Mouse (Mus musculus) hindbrain, embryonic 16.5 days (tissue): ENCODE results near the gene Ftl1. TPM values are rescaled to one million over a fixed set of nuclear protein-coding genes. Genes with fewer than 3 reads are reported as not detected.
"Not testable (repeated sequence)": the region's sequence is repeated elsewhere in the genome, so short reads cannot be mapped to it uniquely, and the experiment has no call there.

Source experiments
- ATAC-seq: fragments of 200-750 bp; cut with Nextera tagmentation; 2 replicates; pipeline ENCODE4 v1.8.0; 2017; ENCODE audit warnings: moderate TSS enrichment, moderate library complexity
- H3K27ac ChIP-seq: fragments of 300-500 bp; sonication (generic); 2 replicates; pipeline ENCODE4 v1.5.1; 2014; ENCODE audit warnings: low read depth, mild to moderate bottlenecking, control low read depth, low read length, moderate library complexity
- H3K27me3 ChIP-seq: fragments of 300-500 bp; sonication (generic); replicated peaks from 2 replicates; pipeline ENCODE4 v1.6.1; 2014; ENCODE audit warnings: low read length; ENCODE audit not compliant: control insufficient read depth, insufficient read depth
- H3K36me3 ChIP-seq: fragments of 300-500 bp; sonication (generic); 2 replicates; pipeline ENCODE4 v1.6.1; 2014; ENCODE audit warnings: mild to moderate bottlenecking, low read length, moderate library complexity, mixed read lengths; ENCODE audit not compliant: control insufficient read depth, insufficient read depth
- H3K4me1 ChIP-seq: fragments of 300-500 bp; sonication (generic); 2 replicates; pipeline ENCODE4 v1.6.1; 2014; ENCODE audit warnings: low read depth, low read length; ENCODE audit not compliant: control insufficient read depth, insufficient read depth
- H3K4me2 ChIP-seq: fragments of 300-500 bp; sonication (generic); 2 replicates; pipeline ENCODE4 v1.6.1; 2014; ENCODE audit warnings: mild to moderate bottlenecking, low read length, control low read depth, moderate library complexity
- H3K4me3 ChIP-seq: fragments of 300-500 bp; sonication (generic); 2 replicates; pipeline ENCODE4 v1.5.1; 2014; ENCODE audit warnings: mild to moderate bottlenecking, low read length, control low read depth, moderate library complexity
- H3K9ac ChIP-seq: fragments of 300-500 bp; sonication (generic); 2 replicates; pipeline ENCODE4 v1.6.1; 2014; ENCODE audit warnings: low read depth, mild to moderate bottlenecking, control low read depth, low read length, moderate library complexity
- H3K9me3 ChIP-seq: fragments of 300-500 bp; sonication (generic); 2 replicates; pipeline ENCODE4 v1.6.1; 2014; ENCODE audit warnings: mild to moderate bottlenecking, low read length, moderate library complexity; ENCODE audit not compliant: control insufficient read depth
- WGBS: fragments of 180-500 bp; shearing (Covaris S2); extraction: QIAGEN DNeasy Blood & Tissue Kit; methylation state at CpG from one replicate; pipeline ENCODE4 v1.1.7; 2014; 5-methylcytosine and 5-hydroxymethylcytosine counted together
- polyA plus RNA-seq: library from polyadenylated mRNA; unstranded; fragments of >200 nt; fragmentation: Nextera tagmentation; extraction: Ambion mirVana; gene quantifications from 2 replicates; pipeline ENCODE4 v1.2.1, GENCODE M21; 2015

Ftl1 gene
- polyA plus RNA-seq, 1 experiment from 2014 or later = 5,303 TPM

GRCm38 (mm10) chr7:45465112-45465511 is 5.4 kb upstream of the Ftl1 start:
- H3K36me3 ChIP-seq = peaks cover 4% of the 10 kb centered on the region
- WGBS = 93% methylated on average over 12 of the region's 12 CpGs
- no peak overlapping the region for H3K9ac ChIP-seq
- no peak overlapping the region; the same call in 1 of the 2 replicates for H3K4me2 ChIP-seq
- no peak overlapping the region for H3K4me3 ChIP-seq
- ATAC-seq = no peak
- H3K9me3 ChIP-seq = no peaks in the 10 kb centered on the region
- H3K27ac ChIP-seq = no peak overlapping the region
- H3K27me3 ChIP-seq = no peaks in the 10 kb centered on the region
- H3K4me1 ChIP-seq = peaks cover 27% of the 10 kb centered on the region

GRCm38 (mm10) chr7:45463987-45464778 is 4.5 kb upstream of the Ftl1 start:
- H3K4me1 ChIP-seq = peaks cover 28% of the 10 kb centered on the region
- 95% methylated on average over 7 of the region's 7 CpGs for WGBS
- no peaks in the 10 kb centered on the region for H3K9me3 ChIP-seq
- no peak overlapping the region for H3K4me3 ChIP-seq
- no peaks in the 10 kb centered on the region for H3K27me3 ChIP-seq
- H3K4me2 ChIP-seq = no peak overlapping the region
- H3K9ac ChIP-seq = no peak overlapping the region
- no peak overlapping the region for H3K27ac ChIP-seq
- peaks cover 4% of the 10 kb centered on the region for H3K36me3 ChIP-seq
- no peak for ATAC-seq

- H3K4me2 ChIP-seq, ATAC-seq, H3K4me3 ChIP-seq, H3K27ac ChIP-seq, H3K27me3 ChIP-seq, H3K36me3 ChIP-seq, H3K9me3 ChIP-seq, H3K9ac ChIP-seq: not testable (repeated sequence)
- 80% methylated on average over 4 of the region's 4 CpGs for WGBS
- peaks cover 32% of the 10 kb centered on the region for H3K4me1 ChIP-seq
Measured at GRCm38 (mm10) chr7:45462868-45463267, 3.2 kb upstream of the Ftl1 start.

DNA sequence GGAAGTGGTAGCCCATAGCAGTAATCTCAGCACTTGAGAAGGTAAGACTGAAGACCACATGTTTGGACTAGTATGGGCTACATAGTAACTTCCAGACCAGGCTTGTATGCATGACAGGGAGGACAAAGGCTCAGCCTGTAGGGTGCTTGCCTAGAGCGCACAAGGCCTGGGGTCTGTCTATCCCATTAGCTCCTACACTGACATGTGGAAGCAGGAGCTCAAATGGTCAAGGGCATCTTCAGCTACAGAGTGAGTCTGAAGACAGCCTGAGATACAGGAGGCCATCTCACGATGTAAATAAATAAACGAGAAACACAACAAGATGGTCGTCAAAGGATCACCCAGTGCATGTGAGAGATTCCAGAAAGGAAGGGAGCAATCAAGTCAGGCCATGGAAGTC is 2.6 kb upstream of the Ftl1 start:
- Histone ChIP-seq H3K4me3 (no peak overlapping the region), H3K36me3 (peaks cover 4% of the 10 kb centered on the region), H3K9me3 (no peaks in the 10 kb centered on the region), H3K4me2 (no peak overlapping the region), H3K9ac (no peak overlapping the region), H3K4me1 (peaks cover 37% of the 10 kb centered on the region), H3K27ac (no peak overlapping the region), H3K27me3 (no peaks in the 10 kb centered on the region)
- WGBS = 94% methylated on average over 4 of the region's 4 CpGs
- ATAC-seq = no peak

- no peaks in the 10 kb centered on the region for H3K9me3 ChIP-seq
- WGBS = 94% methylated on average over 4 of the region's 4 CpGs
- H3K4me3 ChIP-seq = no peak overlapping the region
- H3K9ac ChIP-seq = no peak overlapping the region
- ATAC-seq = no peak
- no peaks in the 10 kb centered on the region for H3K27me3 ChIP-seq
- peaks cover 4% of the 10 kb centered on the region for H3K36me3 ChIP-seq
- H3K4me2 ChIP-seq = no peak overlapping the region
- peaks cover 39% of the 10 kb centered on the region for H3K4me1 ChIP-seq
- H3K27ac ChIP-seq = no peak overlapping the region
Measured at GRCm38 (mm10) chr7:45461781-45462180, 2.1 kb upstream of the Ftl1 start.

DNA sequence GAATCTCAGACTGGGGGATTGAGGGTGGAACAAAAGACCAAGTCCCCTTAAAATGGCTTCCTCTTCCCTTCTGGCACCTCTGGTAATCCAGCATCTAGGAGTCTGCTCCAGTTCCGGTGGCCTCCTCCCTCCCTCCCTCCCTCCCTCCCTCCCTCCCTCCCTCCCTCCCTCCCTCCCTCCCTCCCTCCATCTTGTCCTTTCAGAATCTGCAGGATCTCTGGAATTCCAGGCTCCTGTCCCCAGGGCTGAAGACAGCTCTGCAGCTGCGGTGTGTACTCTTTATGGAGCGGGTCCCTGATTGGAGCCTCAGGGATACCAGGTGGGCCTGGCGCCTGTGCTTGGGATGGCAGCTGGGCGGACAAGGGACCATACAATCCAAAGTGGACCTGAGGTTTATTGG is 1.6 kb upstream of the Ftl1 start:
- Histone ChIP-seq H3K4me2 (no peak overlapping the region), H3K27me3 (no peaks in the 10 kb centered on the region), H3K27ac (peak overlapping the region; percentile 78), H3K9ac (no peak overlapping the region), H3K9me3 (no peaks in the 10 kb centered on the region), H3K4me1 (peaks cover 44% of the 10 kb centered on the region), H3K4me3 (no peak overlapping the region), H3K36me3 (peaks cover 4% of the 10 kb centered on the region)
- WGBS = 62% methylated on average over 4 of the region's 5 CpGs
- no peak for ATAC-seq

DNA sequence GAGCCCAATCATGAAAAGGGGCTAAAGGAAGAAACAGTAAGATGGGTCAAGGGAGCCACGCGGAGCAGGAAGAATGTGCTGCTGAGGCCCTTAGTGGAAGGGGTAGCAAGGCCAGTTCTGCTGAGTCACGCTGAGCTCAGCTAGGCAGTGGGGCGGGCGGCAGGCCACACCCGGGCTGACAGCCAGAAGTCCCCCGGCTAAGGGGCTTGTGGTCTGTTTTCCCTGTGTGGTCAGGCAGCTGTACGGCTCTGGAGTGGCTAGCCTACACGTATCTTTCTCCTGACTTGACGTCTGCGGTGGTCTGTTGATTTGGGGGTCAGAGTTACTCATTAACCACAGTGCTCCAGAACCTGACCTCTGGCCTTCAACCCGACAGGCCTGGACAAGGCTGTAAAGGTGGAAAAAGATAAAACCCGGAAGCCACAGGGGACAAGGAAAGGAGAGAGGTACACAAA is 1.2 kb upstream of the Ftl1 start:
- no peak overlapping the region for H3K4me3 ChIP-seq
- peak overlapping the region; percentile 10; the same call in 1 of the 2 replicates for H3K4me2 ChIP-seq
- WGBS = 21% methylated on average over 13 of the region's 13 CpGs
- peaks cover 44% of the 10 kb centered on the region for H3K4me1 ChIP-seq
- peak overlapping the region; percentile 78 for H3K27ac ChIP-seq
- ATAC-seq = no peak
- no peaks in the 10 kb centered on the region for H3K27me3 ChIP-seq
- no peak overlapping the region for H3K9ac ChIP-seq
- no peaks in the 10 kb centered on the region for H3K9me3 ChIP-seq
- peaks cover 4% of the 10 kb centered on the region for H3K36me3 ChIP-seq

GRCm38 (mm10) chr7:45460377-45460776 is 693 bp upstream of the Ftl1 start:
- no peak overlapping the region for H3K9ac ChIP-seq
- peak overlapping the region; percentile 60; the same call in 1 of the 2 replicates for H3K4me3 ChIP-seq
- H3K27ac ChIP-seq = peak overlapping the region; percentile 78
- H3K27me3 ChIP-seq = no peaks in the 10 kb centered on the region
- no peak for ATAC-seq
- H3K4me2 ChIP-seq = peak overlapping the region; percentile 53
- peaks cover 4% of the 10 kb centered on the region for H3K36me3 ChIP-seq
- H3K9me3 ChIP-seq = no peaks in the 10 kb centered on the region
- H3K4me1 ChIP-seq = peaks cover 39% of the 10 kb centered on the region
- 69% methylated on average over 7 of the region's 7 CpGs for WGBS

DNA sequence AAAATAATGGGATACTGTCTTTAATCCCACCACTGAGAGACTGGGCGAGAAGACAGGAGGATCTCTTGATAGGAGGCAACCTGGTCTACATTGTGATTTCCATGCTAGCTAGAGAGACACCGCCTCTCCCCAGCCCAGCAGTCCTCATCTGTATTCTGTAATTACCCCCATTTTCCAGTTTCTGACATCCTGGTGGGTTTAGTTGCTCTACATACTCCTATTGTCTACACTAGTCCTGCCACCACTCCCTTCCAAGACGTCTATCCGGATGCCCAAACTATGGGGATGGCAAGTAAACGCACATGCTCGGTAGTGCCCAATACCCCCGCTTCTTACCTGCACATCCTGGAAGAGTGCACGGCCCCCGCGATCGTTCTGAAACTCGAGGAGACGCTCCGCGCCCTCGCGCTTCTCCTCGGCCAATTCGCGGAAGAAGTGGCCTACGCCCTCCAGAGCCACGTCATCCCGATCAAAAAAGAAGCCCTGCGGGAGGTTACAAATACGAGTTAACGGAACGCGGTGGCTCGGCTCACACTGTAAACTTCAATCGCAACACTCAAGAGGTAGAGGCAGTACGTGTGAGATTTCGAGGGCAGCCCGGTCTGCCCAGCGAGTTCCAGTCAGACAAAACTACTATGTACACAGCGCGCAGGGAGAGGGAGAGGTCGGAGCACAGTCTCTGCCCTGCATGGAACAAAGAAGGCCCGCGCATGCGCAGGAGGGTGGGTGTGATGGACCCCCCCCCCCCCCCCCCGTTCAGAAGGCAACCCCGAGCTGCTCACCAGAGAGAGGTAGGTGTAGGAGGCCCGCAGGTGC is 728 bp downstream of the Ftl1 start:
- H3K4me2 ChIP-seq = peak overlapping the region; percentile 90
- H3K36me3 ChIP-seq = peaks cover 15% of the 10 kb centered on the region
- H3K9me3 ChIP-seq = no peaks in the 10 kb centered on the region
- peak; percentile 66 for ATAC-seq
- H3K4me1 ChIP-seq = peaks cover 33% of the 10 kb centered on the region
- peak overlapping the region; percentile 60 for H3K4me3 ChIP-seq
- H3K9ac ChIP-seq = peak overlapping the region; percentile 68
- H3K27me3 ChIP-seq = no peaks in the 10 kb centered on the region
- peak overlapping the region; percentile 93 for H3K27ac ChIP-seq
- under 1% methylated on average over 42 of the region's 43 CpGs for WGBS
